Mouse (Mus musculus): ENCODE results near the gene Pspc1.
"Not testable (repeated sequence)": the region's sequence is repeated elsewhere in the genome, so short reads cannot be mapped to it uniquely, and the experiment has no call there.

DNA sequence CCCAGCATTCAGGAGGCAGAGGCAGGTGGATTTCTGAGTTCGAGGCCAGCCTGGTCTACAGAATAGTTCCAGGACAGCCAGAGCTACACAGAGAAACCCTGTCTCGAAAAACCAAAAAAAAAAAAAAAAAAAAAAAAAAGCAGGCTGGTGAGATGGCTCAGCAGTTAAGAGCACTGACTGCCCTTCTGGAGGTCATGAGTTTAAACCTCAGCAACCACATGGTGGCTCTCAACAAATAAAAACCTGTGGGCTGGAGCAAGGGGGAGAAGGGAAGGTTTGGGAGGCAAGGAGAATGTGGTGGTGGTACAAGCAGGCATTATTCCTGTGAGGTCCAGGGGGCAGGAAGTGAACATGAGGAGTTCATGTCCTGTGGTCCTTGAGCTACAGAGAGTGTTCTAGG lies 11.7 kb downstream of the Pspc1 start:
- not testable (repeated sequence) for TF ChIP-seq CTCF (IDR thresholded peaks at IDR 0.05); POLR2A (IDR thresholded peaks at IDR 0.05; ENCODE audit: insufficient read depth, low read depth, low read length); EP300 (IDR thresholded peaks at IDR 0.05; ENCODE audit: insufficient read depth, low read depth, low read length)
